Mouse (Mus musculus): ENCODE results near the gene Gm17018. TPM values are rescaled to one million over a fixed set of nuclear protein-coding genes. Genes with fewer than 3 reads are reported as not detected.

Gene Gm17018
- total RNA-seq, 4 experiments from 2014 or later: 15.3 to 18.7 (median 16.5) TPM

GRCm38 (mm10) chr19:45549128-45549915, 11.1 kb upstream of the Gm17018 start:
- no peak for DNase-seq (ENCODE audit: low spot score in 2 of 2)

- DNase-seq (ENCODE audit: low spot score in 2 of 2): no peak
Measured at GRCm38 (mm10) chr19:45549948-45550347, 10.5 kb upstream of the Gm17018 start.

DNA sequence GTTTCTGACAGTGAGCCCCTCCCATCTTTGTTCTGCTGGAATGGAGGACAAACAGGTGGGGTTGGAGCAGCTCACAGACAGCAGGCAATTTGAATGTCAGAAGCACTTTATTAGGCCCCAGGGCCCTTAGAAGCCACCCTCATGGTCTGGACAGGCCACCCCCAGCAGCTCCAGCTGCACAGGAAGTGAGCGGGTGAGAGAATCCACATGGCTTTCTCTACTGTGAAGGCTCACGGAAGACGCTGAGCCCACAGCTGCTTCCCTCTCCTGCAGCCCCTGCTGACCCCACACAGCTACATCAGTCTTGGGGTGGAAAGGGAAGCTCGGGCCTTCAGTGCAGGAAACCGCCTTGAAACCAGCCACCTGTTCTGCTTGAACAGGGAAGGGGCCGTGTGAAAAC, 8.2 kb upstream of the Gm17018 start:
- DNase-seq (ENCODE audit: low spot score in 2 of 2): no peak

GRCm38 (mm10) chr19:45554136-45554535, 6.3 kb upstream of the Gm17018 start:
- no peak for DNase-seq (ENCODE audit: low spot score in 2 of 2)

GRCm38 (mm10) chr19:45565925-45566715, 5.7 kb downstream of the Gm17018 start:
- no peak for DNase-seq (ENCODE audit: low spot score in 2 of 2)

- no peak for DNase-seq (ENCODE audit: low spot score in 2 of 2)
Measured at GRCm38 (mm10) chr19:45567367-45567766, 7.0 kb downstream of the Gm17018 start.

- DNase-seq (ENCODE audit: low spot score in 2 of 2): no peak
Measured at GRCm38 (mm10) chr19:45573033-45573432, 12.6 kb downstream of the Gm17018 start.

- peak; percentile 58 to 59 for DNase-seq (ENCODE audit: low spot score in 2 of 2)
Measured at GRCm38 (mm10) chr19:45573861-45574267, 13.4 kb downstream of the Gm17018 start.

DNA sequence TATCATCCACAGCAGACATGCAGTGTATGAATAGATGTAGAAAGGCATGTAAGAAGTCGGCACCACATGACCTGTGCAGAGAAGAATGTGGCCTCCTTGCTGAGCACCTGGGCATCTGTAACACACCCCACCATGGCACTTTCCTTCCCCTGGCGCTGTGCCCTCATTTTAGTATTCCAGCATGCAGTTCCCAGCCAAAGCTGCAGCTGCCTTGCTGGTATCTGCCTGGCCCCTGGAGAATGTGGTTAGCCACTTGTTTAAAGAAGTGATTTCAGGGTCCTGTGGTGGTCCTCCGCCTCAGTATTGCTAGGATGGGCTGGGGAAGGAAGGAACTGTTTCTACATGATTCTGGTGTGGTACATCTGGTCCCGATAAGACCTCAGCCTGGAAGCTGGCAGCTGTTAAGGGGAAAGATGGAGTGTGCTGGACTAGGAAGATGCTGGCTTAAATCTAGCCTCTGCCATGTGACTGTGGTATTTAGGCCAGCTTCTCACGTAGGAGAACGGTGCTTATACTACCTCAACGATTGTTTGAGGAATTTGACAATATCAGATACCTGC, 14.0 kb downstream of the Gm17018 start:
- no peak for DNase-seq (ENCODE audit: low spot score in 2 of 2)

DNA sequence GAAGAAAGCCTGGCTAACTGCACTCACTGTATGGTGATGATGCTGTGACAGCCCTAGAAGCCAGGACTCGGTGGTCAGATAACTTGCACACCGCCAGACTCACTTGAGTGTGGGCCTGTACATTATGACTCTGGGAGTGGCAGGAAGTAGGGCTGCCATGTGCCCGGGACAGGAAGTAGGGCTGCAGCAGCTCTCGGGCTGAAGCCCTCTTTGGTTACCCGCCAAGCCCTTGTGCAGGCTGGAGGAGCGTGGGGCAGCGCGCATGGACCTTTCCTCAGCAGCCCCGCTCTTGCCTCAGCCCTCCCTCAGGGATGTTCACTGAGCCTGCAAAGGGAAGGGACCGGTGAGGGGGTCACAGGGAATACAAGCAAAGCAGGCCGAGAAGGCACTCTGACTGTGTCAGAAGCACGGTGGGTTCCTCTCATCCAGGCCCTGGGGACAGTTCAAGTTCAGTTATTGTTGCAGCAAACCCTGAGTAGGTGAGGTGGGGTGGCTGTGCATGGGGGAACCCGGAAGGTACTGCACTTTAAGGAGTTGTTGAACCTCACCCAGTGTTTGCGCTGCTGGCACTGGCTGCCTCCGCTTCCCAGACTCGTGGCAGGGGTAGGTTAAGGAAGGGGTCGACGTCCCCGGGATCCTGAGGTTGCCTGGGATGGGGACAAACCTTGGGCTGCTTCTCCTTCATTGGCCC, 14.7 kb downstream of the Gm17018 start:
- no peak for DNase-seq (ENCODE audit: low spot score in 2 of 2)

DNA sequence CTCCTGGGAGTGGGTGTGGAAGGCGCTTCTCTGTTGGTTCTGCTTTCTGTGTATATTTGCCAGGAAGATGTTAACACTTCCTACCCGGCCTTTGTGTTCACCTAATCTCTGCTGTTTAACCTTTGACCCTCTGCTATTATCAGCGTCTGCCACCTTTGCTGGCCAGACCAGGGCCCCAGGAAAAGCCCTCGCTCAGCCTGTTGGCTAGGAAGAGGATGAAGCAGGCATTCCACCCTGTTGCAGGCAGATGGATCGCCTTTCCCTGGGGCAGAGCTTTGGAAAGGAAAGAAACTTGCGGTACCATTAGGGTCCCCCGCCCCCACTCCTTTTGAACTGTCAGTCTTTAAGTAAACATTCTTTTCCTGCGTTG, 15.2 kb downstream of the Gm17018 start:
- no peak for DNase-seq (ENCODE audit: low spot score in 2 of 2)

- no peak for DNase-seq (ENCODE audit: low spot score in 2 of 2)
Measured at GRCm38 (mm10) chr19:45577141-45577750, 16.8 kb downstream of the Gm17018 start.

DNA sequence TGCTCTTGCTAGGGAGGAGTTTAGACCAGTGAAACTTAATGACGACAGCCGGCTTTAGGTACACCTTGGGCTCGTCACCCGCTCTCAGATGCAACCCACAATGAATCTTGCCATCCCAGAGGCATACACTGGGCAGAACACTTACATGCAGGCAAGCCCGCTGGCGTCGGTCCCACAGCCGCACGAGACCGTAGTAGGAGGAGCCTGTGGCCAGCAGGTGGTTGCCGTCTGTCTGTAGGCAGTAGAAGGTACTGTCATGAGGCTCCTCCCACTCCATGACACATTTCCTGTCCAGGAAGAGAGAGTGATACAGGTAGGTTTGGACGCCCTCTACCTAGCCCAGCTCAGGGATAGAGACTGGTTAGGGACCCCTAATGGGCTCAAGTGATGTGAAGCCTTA, 18.6 kb downstream of the Gm17018 start:
- no peak for DNase-seq (ENCODE audit: low spot score in 2 of 2)

DNA sequence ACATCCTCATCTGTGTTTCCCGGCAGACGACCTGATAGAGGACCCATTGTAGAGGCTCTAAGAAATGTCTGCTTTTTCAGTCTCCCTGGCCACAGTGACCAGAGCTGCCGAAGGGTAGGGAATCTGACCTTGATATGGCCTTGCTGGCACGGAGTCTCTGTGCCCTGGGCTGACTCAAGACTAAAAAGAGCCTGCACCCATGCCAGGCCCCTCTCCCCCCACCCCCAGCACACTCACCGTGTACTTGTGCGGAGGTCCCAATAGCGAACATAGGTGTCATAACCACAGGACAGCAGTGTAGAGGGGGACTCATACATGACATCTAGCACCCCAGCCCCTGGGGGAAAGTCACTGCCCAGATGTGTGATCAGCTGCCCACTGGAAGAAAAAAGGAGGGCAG, 19.0 kb downstream of the Gm17018 start:
- DNase-seq (ENCODE audit: low spot score in 2 of 2): no peak

DNA sequence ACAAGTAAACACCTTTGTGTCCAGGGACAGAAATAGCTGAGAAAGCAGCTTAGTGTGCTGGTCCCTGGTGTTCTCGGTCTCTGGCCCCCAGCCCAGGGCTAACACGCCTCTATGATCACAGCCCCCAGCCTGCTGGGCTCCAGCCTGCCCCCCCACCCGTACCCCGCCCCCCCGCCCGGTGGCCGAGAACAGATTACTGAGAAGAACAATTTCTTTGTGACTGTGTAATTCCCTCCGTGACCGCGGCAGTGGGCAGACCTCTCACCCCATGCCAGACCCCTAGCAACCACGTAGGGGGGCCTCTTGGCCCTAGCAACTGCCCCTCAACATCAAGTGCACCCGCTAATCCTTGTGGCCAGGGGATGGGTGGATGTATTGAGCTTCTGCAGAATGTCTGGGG, 19.8 kb downstream of the Gm17018 start:
- no peak for DNase-seq (ENCODE audit: low spot score in 2 of 2)

DNA sequence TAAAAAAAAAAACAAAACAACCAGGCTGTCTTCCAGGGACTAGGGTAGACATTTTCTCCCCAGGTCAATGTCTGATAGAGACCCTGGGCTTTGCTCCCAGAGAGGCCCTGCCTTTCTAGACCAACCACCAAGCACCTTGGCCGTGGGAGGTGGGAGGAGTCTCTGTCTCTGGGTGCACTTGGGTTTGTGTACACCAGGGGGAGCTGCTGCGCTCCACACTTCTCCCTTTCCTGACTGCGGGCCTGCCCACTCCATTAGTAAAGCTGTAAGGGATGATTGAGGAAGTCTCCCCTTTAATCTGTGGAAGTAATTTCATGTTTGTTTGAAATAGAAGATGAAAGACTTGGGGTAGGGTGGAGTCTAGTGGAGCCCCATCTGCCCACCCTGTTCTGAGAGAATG, 20.8 kb downstream of the Gm17018 start:
- DNase-seq (ENCODE audit: low spot score in 2 of 2): peak; percentile 20 to 32

GRCm38 (mm10) chr19:45582161-45582560, 21.7 kb downstream of the Gm17018 start:
- no peak for DNase-seq (ENCODE audit: low spot score in 2 of 2)

DNA sequence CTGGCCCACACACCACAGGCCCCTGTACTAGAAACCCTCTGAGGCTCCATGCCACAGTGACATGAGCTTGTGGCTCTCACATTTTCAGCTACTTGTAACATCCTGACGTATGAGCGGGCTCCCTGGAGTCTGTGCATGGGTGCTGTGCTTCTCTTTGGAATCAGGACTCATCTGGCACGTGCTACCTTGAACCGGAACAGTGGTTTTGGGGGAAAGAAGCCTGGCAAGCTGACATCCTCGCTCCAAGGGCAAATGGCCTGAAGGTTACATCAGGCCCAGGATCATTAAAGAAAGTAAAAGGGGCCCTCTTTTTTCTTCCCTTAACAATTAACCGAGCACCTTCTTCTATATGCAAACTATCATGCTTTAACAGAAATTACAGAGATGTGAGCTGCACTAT, 22.7 kb downstream of the Gm17018 start:
- DNase-seq (ENCODE audit: low spot score in 2 of 2): no peak

- DNase-seq (ENCODE audit: low spot score in 2 of 2): no peak
Measured at GRCm38 (mm10) chr19:45584856-45585620, 24.6 kb downstream of the Gm17018 start.

DNA sequence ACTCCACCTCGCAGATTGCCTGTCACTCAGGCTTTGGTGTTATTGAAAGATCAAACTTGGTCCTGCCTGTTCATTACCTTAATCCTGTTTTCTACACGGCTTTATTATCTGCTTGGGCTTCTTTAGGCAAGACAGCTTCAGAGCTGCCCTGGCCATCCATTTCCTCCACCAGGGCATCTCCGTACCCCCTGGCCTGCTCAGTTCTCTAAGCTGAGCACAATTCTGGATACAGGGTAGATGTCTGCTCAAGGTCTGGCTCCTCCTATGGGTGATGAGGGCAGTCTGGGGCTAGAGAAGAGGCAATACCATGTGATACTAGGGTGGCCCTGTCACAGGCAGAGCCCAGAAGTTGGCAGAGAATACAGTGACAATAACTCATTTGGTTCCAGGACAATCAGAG, 26.4 kb downstream of the Gm17018 start:
- DNase-seq (ENCODE audit: low spot score in 2 of 2): no peak
